Mouse (Mus musculus) lung, embryonic 16.5 days (tissue): ENCODE data around the gene Slit3. TPM values are rescaled to one million over a fixed set of nuclear protein-coding genes. Genes with fewer than 3 reads are reported as not detected.

ENCODE experiments used
- ATAC-seq: fragments of 200-750 bp; cut with Nextera tagmentation; 2 replicates; pipeline ENCODE4 v1.8.0; 2017; ENCODE audit warnings: low read depth, mild to moderate bottlenecking, moderate library complexity
- H3K27ac ChIP-seq: fragments of 300-500 bp; sonication (generic); 2 replicates; pipeline ENCODE4 v1.5.1; 2014; ENCODE audit warnings: mild to moderate bottlenecking, control low read depth, low read length
- H3K27me3 ChIP-seq: fragments of 300-500 bp; sonication (generic); 2 replicates; pipeline ENCODE4 v1.6.1; 2014; ENCODE audit warnings: low read depth, low read length, mixed read lengths; ENCODE audit not compliant: control insufficient read depth, insufficient read depth
- H3K36me3 ChIP-seq: fragments of 300-500 bp; sonication (generic); 2 replicates; pipeline ENCODE4 v1.6.1; 2014; ENCODE audit warnings: low read length; ENCODE audit not compliant: control insufficient read depth, insufficient read depth
- H3K4me1 ChIP-seq: fragments of 300-500 bp; sonication (generic); replicated peaks from 2 replicates; pipeline ENCODE4 v1.6.1; 2014; ENCODE audit warnings: low read length, mixed read lengths; ENCODE audit not compliant: control insufficient read depth, insufficient read depth
- H3K4me2 ChIP-seq: fragments of 300-500 bp; sonication (generic); 2 replicates; pipeline ENCODE4 v1.6.1; 2014; ENCODE audit warnings: low read depth, low read length, control low read depth
- H3K4me3 ChIP-seq: fragments of 300-500 bp; sonication (generic); 2 replicates; pipeline ENCODE4 v1.5.1; 2014; ENCODE audit warnings: mild to moderate bottlenecking, low read length, control low read depth
- H3K9ac ChIP-seq: fragments of 300-500 bp; sonication (generic); 2 replicates; pipeline ENCODE4 v1.6.1; 2014; ENCODE audit warnings: low read length, control low read depth
- H3K9me3 ChIP-seq: fragments of 300-500 bp; sonication (generic); 2 replicates; pipeline ENCODE4 v1.6.1; 2016; ENCODE audit warnings: low read length; ENCODE audit not compliant: control insufficient read depth
- WGBS: fragments of 180-500 bp; shearing (Covaris S2); extraction: QIAGEN DNeasy Blood & Tissue Kit; methylation state at CpG from one replicate; pipeline ENCODE4 v1.1.7; 2014; 5-methylcytosine and 5-hydroxymethylcytosine counted together
- polyA plus RNA-seq: library from polyadenylated mRNA; unstranded; fragments of >200 nt; fragmentation: Nextera tagmentation; extraction: Ambion mirVana; gene quantifications from 2 replicates; pipeline ENCODE4 v1.2.1, GENCODE M21; 2015

Gene Slit3
- polyA plus RNA-seq, 1 experiment from 2014 or later = 9.1 TPM

- no peaks in the 10 kb centered on the region for H3K9me3 ChIP-seq
- no peak overlapping the region for H3K4me3 ChIP-seq
- 64% methylated on average over 5 of the region's 5 CpGs for WGBS
These were observed 21.2 kb downstream of the Slit3 start for GRCm38 (mm10) chr11:35142202-35142601.

GRCm38 (mm10) chr11:35142698-35143360, 21.8 kb downstream of the Slit3 start:
- no peak overlapping the region for H3K4me3 ChIP-seq
- no peaks in the 10 kb centered on the region for H3K36me3 ChIP-seq
- H3K4me1 ChIP-seq = peaks cover 3% of the 10 kb centered on the region; the same call in 1 of the 2 replicates
- H3K4me2 ChIP-seq = no peak overlapping the region
- H3K9me3 ChIP-seq = no peaks in the 10 kb centered on the region
- no peak overlapping the region for H3K9ac ChIP-seq
- ATAC-seq = peak; percentile 94
- H3K27ac ChIP-seq = no peak overlapping the region
- no peaks in the 10 kb centered on the region for H3K27me3 ChIP-seq
- WGBS = 48% methylated on average over 7 of the region's 7 CpGs

More at GRCm38 (mm10) chr11:35142202-35142601, 21.2 kb downstream of the Slit3 start:
- peak; percentile 5; the same call in 1 of the 2 replicates for ATAC-seq
- H3K4me1 ChIP-seq = peaks cover 5% of the 10 kb centered on the region; the same call in 1 of the 2 replicates
- H3K27me3 ChIP-seq = no peaks in the 10 kb centered on the region
- no peak overlapping the region for H3K27ac ChIP-seq
- H3K4me2 ChIP-seq = no peak overlapping the region
- no peak overlapping the region for H3K9ac ChIP-seq
- H3K36me3 ChIP-seq = no peaks in the 10 kb centered on the region

DNA sequence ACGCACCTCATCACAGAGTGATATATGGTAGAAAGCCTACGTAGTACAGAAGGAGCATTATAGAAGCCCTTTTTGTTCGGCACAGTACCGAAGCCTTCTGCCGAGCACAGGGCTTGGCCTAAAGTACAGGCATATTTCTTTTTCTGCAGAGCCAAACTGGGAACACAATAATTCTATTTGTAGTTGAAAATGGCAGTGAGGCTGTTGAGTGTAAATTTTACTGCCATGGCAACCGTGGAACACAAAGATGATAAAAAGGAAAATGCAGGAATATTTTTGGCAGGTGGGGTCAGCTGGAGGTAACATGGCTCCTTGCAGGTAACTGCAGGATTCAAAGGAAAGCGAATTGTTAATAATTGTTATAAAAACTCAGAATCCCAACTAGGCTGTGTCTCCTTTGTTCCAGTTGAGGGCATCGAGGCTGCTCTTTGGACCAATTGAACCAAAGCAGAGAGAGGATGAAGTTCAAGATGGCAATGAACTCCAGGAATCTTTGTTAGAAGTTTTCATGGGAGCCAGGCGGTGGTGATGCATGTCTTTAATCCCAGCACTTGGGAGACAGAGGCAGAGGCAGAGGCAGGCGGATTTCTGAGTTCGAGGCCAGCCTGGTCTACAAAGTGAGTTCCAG, 26.9 kb downstream of the Slit3 start:
- Histone ChIP-seq H3K27me3 (no peaks in the 10 kb centered on the region), H3K4me3 (no peak overlapping the region), H3K9me3 (no peaks in the 10 kb centered on the region), H3K4me1 (peaks cover 3% of the 10 kb centered on the region; the same call in 1 of the 2 replicates), H3K36me3 (no peaks in the 10 kb centered on the region), H3K27ac (no peak overlapping the region), H3K4me2 (no peak overlapping the region), H3K9ac (no peak overlapping the region)
- no peak for ATAC-seq
- WGBS = 90% methylated on average over 11 of the region's 11 CpGs

DNA sequence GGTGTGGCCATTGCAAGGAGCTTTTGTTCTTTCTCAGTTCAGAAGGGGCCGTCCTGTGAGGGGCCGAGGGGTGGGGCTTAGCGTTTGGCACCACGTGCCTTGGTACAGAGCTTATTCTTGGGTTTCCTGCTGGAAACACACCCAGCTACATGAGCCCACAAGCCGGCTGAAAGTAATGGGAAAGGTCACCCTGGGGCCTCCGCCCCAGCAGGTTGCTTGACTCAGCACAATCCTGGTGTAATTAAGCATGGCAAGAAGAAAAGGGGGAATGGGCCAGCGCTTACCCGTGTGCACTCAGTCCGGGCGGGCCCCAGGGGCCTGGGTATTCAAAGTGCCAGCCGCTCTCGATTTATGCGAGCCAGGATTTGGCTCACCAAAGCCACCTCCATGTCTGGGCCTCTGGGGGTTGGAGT, 30.5 kb downstream of the Slit3 start:
- H3K9ac ChIP-seq = no peak overlapping the region
- no peak overlapping the region for H3K4me2 ChIP-seq
- H3K36me3 ChIP-seq = no peaks in the 10 kb centered on the region
- no peak overlapping the region for H3K27ac ChIP-seq
- no peak overlapping the region for H3K4me3 ChIP-seq
- ATAC-seq = no peak
- no peaks in the 10 kb centered on the region for H3K4me1 ChIP-seq
- H3K27me3 ChIP-seq = no peaks in the 10 kb centered on the region
- WGBS = 71% methylated on average over 13 of the region's 13 CpGs
- H3K9me3 ChIP-seq = no peaks in the 10 kb centered on the region

- H3K4me3 ChIP-seq = no peak overlapping the region
- ATAC-seq = no peak
- no peaks in the 10 kb centered on the region for H3K27me3 ChIP-seq
- H3K9ac ChIP-seq = no peak overlapping the region
- 58% methylated on average over 2 of the region's 2 CpGs for WGBS
- H3K4me1 ChIP-seq = 0 out of 2 replicates have a peak, but pooled peaks cover 2% of the 10 kb centered on the region
- H3K27ac ChIP-seq = no peak overlapping the region
- H3K9me3 ChIP-seq = no peaks in the 10 kb centered on the region
- H3K36me3 ChIP-seq = no peaks in the 10 kb centered on the region
- no peak overlapping the region for H3K4me2 ChIP-seq
These were observed 31.9 kb downstream of the Slit3 start for GRCm38 (mm10) chr11:35152875-35153274.

GRCm38 (mm10) chr11:35154449-35154848, 33.4 kb downstream of the Slit3 start:
- no peaks in the 10 kb centered on the region for H3K27me3 ChIP-seq
- H3K4me2 ChIP-seq = no peak overlapping the region
- H3K9me3 ChIP-seq = no peaks in the 10 kb centered on the region
- ATAC-seq = no peak
- H3K36me3 ChIP-seq = no peaks in the 10 kb centered on the region
- 0 out of 2 replicates have a peak, but pooled peaks cover 2% of the 10 kb centered on the region for H3K4me1 ChIP-seq
- H3K9ac ChIP-seq = no peak overlapping the region
- H3K27ac ChIP-seq = no peak overlapping the region
- WGBS = 65% methylated on average over 5 of the region's 5 CpGs
- H3K4me3 ChIP-seq = no peak overlapping the region

DNA sequence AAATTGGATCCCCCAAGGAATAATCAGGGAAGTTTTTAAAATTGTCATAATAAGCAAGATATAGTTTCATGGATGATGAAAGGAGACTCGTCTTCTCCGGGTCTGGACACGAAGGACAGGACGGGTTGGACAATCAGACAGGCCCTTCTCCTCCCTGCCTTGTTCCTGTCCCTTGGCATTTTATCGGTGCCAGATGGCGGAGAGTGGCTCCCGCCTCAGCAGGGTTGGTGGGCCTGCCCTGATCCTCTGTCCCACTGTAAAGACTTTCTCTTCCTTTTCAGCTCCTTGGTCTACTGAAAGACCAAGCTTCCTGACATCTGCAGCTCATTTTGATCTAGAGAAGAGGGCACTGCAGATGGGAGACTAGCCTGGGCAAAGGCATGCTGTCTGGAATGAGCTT, 34.3 kb downstream of the Slit3 start:
- Histone ChIP-seq H3K27me3 (no peaks in the 10 kb centered on the region), H3K36me3 (no peaks in the 10 kb centered on the region), H3K27ac (no peak overlapping the region), H3K9me3 (no peaks in the 10 kb centered on the region), H3K4me1 (0 out of 2 replicates have a peak, but pooled peaks cover 2% of the 10 kb centered on the region), H3K4me2 (no peak overlapping the region), H3K9ac (no peak overlapping the region), H3K4me3 (no peak overlapping the region)
- 88% methylated on average over 7 of the region's 7 CpGs for WGBS
- no peak for ATAC-seq

DNA sequence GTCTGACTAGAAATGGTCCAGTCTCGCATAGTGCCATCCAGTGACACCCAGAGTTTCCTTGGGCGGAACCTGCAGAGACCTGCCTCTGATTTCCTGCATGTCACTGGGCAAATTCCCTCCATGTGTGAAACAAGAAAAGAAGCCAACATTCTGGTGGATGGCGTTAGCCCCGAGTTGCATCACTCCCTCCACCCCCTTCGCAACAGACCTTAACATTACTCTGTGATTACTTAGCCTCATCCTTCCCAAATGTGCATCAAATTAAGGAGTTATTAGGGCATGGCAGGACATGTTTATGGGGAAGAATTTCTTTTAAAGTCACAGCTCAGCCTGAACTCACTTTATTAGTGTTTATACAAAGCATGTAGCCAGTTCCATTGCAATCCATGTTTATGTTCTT, 35.7 kb downstream of the Slit3 start:
- Histone ChIP-seq H3K36me3 (no peaks in the 10 kb centered on the region), H3K27ac (no peak overlapping the region), H3K9ac (no peak overlapping the region), H3K4me2 (no peak overlapping the region), H3K4me3 (no peak overlapping the region), H3K27me3 (no peaks in the 10 kb centered on the region), H3K4me1 (0 out of 2 replicates have a peak, but pooled peaks cover 2% of the 10 kb centered on the region), H3K9me3 (no peaks in the 10 kb centered on the region)
- ATAC-seq = no peak
- WGBS = 77% methylated on average over 5 of the region's 5 CpGs

DNA sequence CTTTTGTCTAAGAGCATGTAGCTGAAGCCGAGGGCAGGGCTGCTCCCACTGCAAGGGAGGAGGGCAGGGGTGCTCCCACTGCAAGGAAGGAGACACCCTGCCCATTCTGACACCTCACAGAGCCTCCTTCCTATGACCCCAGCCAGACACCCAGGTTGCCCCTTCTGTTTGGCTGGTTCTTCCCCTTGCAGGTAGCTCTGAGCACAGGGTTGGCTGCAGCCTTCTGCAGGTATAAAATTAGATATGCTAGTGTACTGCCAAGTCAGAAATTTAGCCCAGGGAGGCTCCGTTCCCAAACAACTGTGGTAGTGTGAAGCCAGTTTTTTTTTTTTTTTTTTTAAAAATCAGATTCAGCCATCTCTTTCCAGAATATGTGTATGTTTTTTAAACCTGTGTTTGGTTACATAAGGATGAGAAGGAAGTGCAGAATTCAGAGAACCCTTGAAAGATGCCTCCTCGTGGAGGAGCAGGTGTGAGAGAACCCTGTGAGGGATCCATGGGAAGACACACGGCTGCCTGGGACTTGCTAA, 39.7 kb downstream of the Slit3 start:
- H3K27me3 ChIP-seq = no peaks in the 10 kb centered on the region
- 66% methylated on average over 4 of the region's 4 CpGs for WGBS
- no peak overlapping the region for H3K4me2 ChIP-seq
- 0 out of 2 replicates have a peak, but pooled peaks cover 2% of the 10 kb centered on the region for H3K4me1 ChIP-seq
- H3K9ac ChIP-seq = no peak overlapping the region
- no peaks in the 10 kb centered on the region for H3K36me3 ChIP-seq
- no peaks in the 10 kb centered on the region for H3K9me3 ChIP-seq
- ATAC-seq = no peak
- H3K27ac ChIP-seq = no peak overlapping the region
- H3K4me3 ChIP-seq = no peak overlapping the region
